Mouse (Mus musculus) MEL (cell line): ENCODE measurements around the gene Schip1.

ENCODE experiments used
- CTCF ChIP-seq, 3 experiments: IDR thresholded peaks in 2 of 3; conservative IDR thresholded peaks in 1 of 3; 2 replicates each; pipeline ENCODE4 v1.5.1; 2011 to 2012; ENCODE audit warnings: low read length in 3 of 3, low read depth in 2 of 3, mild to moderate bottlenecking in 2 of 3, improper control_type of control experiment in 1 of 3, inconsistent platforms in 1 of 3, mixed read lengths in 1 of 3, moderate library complexity in 1 of 3; ENCODE audit not compliant: control insufficient read depth in 1 of 3, insufficient read depth in 1 of 3, poor library complexity in 1 of 3, severe bottlenecking in 1 of 3
- ETS1 ChIP-seq: IDR thresholded peaks from 2 replicates; pipeline ENCODE4 v1.6.1; 2012; ENCODE audit warnings: low read depth, mild to moderate bottlenecking, inconsistent platforms, low read length, improper control_type of control experiment, moderate library complexity
- MAFK ChIP-seq: IDR thresholded peaks from 2 replicates; pipeline ENCODE4 v1.6.1; 2011; ENCODE audit warnings: low read depth, mild to moderate bottlenecking, low read length, improper control_type of control experiment, borderline replicate concordance
- MYB ChIP-seq: IDR thresholded peaks from 2 replicates; pipeline ENCODE4 v1.6.1; 2011; ENCODE audit warnings: mild to moderate bottlenecking, low read depth, low read length, improper control_type of control experiment
- TBP ChIP-seq: IDR thresholded peaks from 2 replicates; pipeline ENCODE4 v1.8.0; 2011; ENCODE audit warnings: low read depth, low read length, improper control_type of control experiment

DNA sequence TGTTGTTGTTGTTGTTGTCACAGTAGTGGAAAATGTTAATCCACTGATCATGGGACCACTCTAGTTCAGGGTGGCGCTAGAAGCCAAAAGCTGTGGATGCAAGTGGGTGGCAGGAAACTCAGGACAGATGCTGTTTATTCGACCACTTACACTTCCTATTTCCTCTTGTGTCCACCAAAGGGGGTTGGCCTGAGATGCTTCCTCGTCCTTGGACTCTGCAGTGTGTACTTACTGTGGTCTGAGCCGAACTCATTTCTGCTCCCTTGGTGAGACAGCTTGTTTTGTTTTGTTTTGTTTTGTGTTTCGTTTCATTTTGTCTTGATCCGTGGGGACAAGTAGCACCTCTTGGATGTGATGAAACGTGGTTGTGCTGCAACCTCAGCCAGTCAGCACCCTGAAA is 578.3 kb downstream of the Schip1 start:
- no peak for TF ChIP-seq CTCF (IDR thresholded peaks at IDR 0.05 in 2 of 3, conservative IDR thresholded peaks at IDR 0.05 in 1 of 3; ENCODE audit: control insufficient read depth in 1 of 3, insufficient read depth in 1 of 3, low read depth in 2 of 3, low read length in 3 of 3, poor library complexity in 1 of 3, severe bottlenecking in 1 of 3)
- TF ChIP-seq ETS1, result no peak
- no peak for TF ChIP-seq MYB
- TF ChIP-seq MAFK, result no peak
- no peak for TF ChIP-seq TBP
